Mouse (Mus musculus): ENCODE data around the gene Tbcb.
"Not testable (repeated sequence)": the region's sequence is repeated elsewhere in the genome, so short reads cannot be mapped to it uniquely, and the experiment has no call there.

Gene Tbcb

GRCm38 (mm10) chr7:30231669-30232454 is at the start of gene Tbcb, which contains the start of gene Polr2i:
Gene Tbcb (minus strand): TSS chr7:30232272.
Gene Polr2i (plus strand): TSS chr7:30231948.
- DNase-seq (ENCODE audit: low spot score), result peak; percentile 97

- no peak for DNase-seq (ENCODE audit: low spot score)
Measured at GRCm38 (mm10) chr7:30281522-30281921, 49.5 kb upstream of the Tbcb start.

- DNase-seq (ENCODE audit: low spot score), result peak; percentile 94
Measured at GRCm38 (mm10) chr7:30280670-30281138, 48.6 kb upstream of the Tbcb start.

- peak; percentile 94 for DNase-seq (ENCODE audit: low spot score)
Measured at GRCm38 (mm10) chr7:30279951-30280669, 48.0 kb upstream of the Tbcb start, which contains the start of the genes Thap8 and Wdr62. Gene Thap8 (plus strand): TSS chr7:30280094. Gene Wdr62 (minus strand): TSS chr7:30280419.

- no peak for DNase-seq (ENCODE audit: low spot score)
Measured at GRCm38 (mm10) chr7:30279536-30279935, 47.5 kb upstream of the Tbcb start.

- no peak for DNase-seq (ENCODE audit: low spot score)
Measured at GRCm38 (mm10) chr7:30278911-30279310, 46.8 kb upstream of the Tbcb start.

GRCm38 (mm10) chr7:30274383-30274782 is 42.3 kb upstream of the Tbcb start:
- no peak for DNase-seq (ENCODE audit: low spot score)

- no peak for DNase-seq (ENCODE audit: low spot score)
Measured at GRCm38 (mm10) chr7:30269641-30270040, 37.6 kb upstream of the Tbcb start.

GRCm38 (mm10) chr7:30266780-30267179 is 34.7 kb upstream of the Tbcb start:
- no peak for DNase-seq (ENCODE audit: low spot score)

GRCm38 (mm10) chr7:30265935-30266334 is 33.9 kb upstream of the Tbcb start:
- no peak for DNase-seq (ENCODE audit: low spot score)

GRCm38 (mm10) chr7:30265531-30265930 is 33.5 kb upstream of the Tbcb start:
- no peak for DNase-seq (ENCODE audit: low spot score)

GRCm38 (mm10) chr7:30265041-30265440 is 33.0 kb upstream of the Tbcb start:
- DNase-seq (ENCODE audit: low spot score), result no peak

GRCm38 (mm10) chr7:30251956-30252954 is 20.2 kb upstream of the Tbcb start:
- DNase-seq (ENCODE audit: low spot score), result no peak

GRCm38 (mm10) chr7:30237374-30237773 is 5.3 kb upstream of the Tbcb start:
- not testable (repeated sequence) for DNase-seq (ENCODE audit: low spot score)

GRCm38 (mm10) chr7:30235625-30236024 is 3.6 kb upstream of the Tbcb start, which contains the start of gene Ovol3:
Gene Ovol3 (minus strand): TSS chr7:30235725.
- DNase-seq (ENCODE audit: low spot score), result no peak

GRCm38 (mm10) chr7:30235091-30235490 is 3.0 kb upstream of the Tbcb start:
- no peak for DNase-seq (ENCODE audit: low spot score)

- no peak for DNase-seq (ENCODE audit: low spot score)
Measured at GRCm38 (mm10) chr7:30234276-30234858, 2.3 kb upstream of the Tbcb start.

GRCm38 (mm10) chr7:30233387-30233786 is 1.3 kb upstream of the Tbcb start:
- no peak for DNase-seq (ENCODE audit: low spot score)

GRCm38 (mm10) chr7:30232631-30233148 is 618 bp upstream of the Tbcb start:
- DNase-seq (ENCODE audit: low spot score), result peak; percentile 75

GRCm38 (mm10) chr7:30231328-30231668 is 774 bp downstream of the Tbcb start:
- no peak for DNase-seq (ENCODE audit: low spot score)

- DNase-seq (ENCODE audit: low spot score), result no peak
Measured at GRCm38 (mm10) chr7:30224206-30224605, 7.9 kb downstream of the Tbcb start.

Data from MN1 (cell line).